Mouse (Mus musculus): ENCODE results near the gene 4930402F06Rik.
A peak's percentile ranks its signal among the peaks of the same experiment; 100 is the strongest.

4930402F06Rik gene

DNA sequence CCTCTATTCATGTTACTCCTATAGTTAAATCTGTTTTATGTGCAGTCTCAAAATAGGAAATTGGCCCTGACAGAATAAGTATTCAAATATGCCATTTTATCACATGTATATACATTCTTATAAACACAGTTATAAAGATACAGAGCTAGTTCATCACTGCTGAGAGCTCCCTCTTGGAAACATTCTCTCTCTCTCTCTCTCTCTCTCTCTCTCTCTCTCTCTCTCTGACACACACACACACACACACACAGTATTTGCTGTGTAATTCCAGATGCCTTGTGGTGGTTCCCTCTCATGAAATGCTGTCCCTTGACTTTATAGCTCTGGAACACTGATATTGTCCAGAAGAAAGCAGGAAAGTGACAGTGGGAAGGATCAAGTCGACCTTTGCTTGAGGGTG, 58.9 kb downstream of the 4930402F06Rik start:
- no peak for DNase-seq (ENCODE audit: low read depth)

DNA sequence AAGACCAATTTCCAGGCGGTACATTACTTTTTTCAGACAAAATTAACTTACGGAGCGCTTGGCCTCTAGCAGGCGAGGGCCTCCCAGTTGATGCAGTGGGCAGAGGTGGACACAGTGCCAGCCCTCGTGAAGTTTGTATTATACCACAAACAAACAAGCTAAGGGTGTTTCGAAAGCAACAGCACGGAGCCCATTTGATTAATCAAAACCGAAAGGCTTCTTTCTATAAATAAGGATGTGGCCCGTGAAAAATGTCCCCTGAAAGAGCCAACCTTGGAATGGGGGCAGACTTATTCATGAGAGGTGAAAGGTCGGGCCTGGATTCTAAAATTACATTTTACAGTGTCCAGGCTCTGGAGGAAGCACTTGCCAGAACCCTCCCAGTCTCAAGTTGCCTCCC, 59.6 kb downstream of the 4930402F06Rik start:
- DNase-seq (ENCODE audit: low read depth) = peak; percentile 57

DNA sequence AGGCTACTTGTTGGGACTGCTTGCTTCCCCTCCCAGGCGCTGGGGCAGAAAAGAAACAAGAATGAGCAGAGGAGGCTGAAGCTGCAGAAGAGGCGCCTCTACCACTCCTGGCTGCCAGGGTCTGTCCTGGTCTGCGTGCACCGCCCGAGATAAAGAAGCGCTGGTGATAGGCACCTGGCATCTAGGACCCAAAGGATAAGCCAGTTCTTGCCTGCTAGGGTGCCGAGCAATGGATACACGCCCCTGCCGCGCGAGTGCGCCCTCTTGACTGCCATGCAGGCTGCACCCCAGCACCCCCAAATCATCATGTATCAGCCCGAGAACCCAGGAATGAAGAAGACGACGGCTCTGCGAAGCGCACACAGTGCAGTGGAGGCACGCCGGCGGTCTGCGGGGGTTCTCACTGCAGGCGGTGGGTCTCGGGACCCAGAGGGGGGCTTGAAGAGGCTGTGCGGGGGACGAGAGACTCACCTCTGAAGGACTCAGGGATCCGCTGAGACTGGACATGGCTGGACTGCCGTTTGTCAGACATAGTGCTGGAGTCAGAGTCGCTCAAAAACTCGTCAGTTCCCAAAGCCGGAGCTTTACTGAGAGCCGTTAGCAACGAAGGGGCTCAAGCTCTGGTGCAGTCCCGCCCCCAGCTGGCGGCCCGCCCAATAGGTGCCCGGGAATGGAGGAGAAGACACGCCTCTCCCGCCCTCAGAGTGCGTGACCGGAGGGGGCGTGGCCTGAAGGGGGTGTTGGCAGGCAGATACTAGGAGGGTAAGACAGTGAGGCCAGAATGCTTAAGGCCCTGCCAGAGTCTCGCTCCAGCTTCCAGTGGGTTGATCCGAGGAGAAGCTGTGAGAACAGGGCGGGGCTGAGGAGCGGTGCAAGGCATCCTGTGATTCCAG, 60.3 kb downstream of the 4930402F06Rik start, which contains the start of gene Stom:
Gene Stom, minus strand, starts transcription at position 589 of the 893 bp plus-strand sequence.
- DNase-seq (ENCODE audit: low read depth) = peak; percentile 100

DNA sequence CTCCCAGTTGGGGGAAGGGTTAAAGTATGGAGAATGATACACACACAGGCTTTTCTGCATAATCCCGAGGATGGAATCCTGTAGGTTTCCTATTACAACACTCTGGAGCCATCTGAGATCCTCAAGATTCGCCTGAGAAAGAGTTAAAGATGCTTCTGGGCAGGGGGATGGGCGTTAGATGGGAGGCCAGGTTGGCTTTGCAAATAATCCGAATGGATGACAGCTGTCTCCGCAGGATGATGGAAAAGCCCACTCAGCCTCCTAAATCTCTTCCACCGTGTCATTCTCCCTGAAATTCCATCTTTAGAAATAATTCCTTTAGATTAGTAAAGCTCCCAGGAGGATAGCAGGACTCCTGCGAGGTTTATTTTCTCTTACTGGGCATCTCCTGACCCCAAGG, 61.4 kb downstream of the 4930402F06Rik start:
- DNase-seq (ENCODE audit: low read depth) = peak; percentile 32

DNA sequence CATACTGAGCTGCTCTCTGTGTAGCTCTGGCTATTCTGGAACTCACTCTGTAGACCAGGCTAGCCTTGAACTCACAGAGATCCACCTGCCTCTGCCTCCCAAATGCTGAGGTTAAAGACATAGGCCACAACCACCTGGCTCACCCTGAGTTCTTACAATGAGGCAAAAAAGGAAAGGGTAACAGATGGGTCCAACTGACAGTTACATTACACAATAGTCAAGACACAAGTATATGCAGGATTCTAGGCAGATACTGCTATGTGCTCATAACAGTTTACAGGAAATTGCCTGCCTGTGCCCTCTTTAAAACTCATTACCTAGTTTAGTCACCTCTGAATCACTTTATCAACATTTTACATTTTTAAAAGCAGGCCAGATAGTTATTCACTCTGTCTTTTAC, 63.3 kb downstream of the 4930402F06Rik start:
- no peak for DNase-seq (ENCODE audit: low read depth)

DNA sequence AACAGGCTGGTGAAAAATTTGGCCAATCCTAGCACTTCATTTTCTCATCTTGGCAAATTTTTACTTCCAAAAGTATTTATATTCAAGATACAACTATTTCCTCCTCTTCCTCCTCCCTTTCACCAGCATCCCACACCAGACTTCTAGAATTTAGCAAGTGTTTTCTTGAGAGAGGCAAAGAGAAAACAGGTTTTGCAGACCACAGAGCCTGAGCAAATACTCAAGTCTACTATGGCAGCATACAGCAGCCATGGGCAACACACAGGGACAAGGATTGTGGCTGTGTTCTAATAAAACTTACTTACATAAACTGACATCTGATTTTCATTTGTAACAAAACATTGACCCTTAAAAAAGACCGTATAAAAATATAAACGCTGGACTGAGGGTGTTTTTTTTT, 65.8 kb downstream of the 4930402F06Rik start:
- DNase-seq (ENCODE audit: low read depth) = no peak

DNA sequence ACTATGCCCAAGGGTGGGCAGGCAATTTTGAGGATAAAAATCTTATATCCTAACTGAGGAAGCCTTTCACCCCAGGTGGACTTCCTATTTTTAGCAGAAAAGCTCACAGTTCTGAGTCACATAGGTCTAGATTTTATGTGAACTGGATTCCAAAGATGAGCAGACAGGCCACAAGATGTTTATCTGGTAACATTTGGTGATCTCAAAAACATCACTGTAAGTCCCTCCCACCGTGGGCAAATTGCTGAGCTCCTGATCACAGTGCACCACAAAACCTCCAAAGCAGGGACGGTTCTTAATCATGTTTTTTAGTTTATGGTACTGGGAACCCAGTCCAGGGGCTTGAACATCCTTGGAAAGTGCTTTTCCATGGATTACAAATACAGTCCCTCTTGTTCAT, 67.9 kb downstream of the 4930402F06Rik start:
- DNase-seq (ENCODE audit: low read depth) = no peak

DNA sequence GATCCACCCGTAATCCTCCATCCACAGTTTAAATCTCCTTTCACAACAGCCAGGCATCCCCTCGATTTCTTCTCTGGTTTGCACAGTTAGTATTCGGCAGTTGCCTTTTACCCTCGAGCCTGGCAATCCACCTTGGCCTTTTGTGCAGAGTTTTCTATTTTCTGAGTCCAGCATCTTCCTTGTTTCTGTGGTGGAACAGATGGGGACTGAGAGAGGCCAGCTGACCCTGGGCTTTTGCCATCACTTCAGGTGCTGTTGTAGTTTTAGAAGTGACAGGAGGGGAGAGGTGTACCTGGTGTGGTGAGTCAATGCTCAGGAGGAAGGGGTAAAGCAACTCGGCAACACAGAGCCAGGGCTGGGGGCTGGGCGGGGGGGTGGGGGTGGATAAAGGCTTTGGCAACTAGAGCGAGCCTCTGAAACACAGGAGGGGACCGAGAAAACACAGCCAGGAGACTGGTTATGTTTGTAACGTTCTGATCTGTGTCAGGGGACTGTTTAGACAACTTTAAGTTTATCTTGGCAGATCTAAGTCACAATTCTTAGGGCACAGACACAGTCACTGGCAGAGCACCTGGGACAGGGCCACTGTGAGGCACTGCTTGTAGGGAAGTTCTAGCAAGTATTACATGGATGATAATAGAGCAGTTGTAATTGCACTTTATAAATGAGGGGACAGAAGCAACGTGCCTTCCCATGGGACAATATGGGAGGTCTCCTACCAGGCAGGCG, 68.7 kb downstream of the 4930402F06Rik start:
- DNase-seq (ENCODE audit: low read depth) = no peak

DNA sequence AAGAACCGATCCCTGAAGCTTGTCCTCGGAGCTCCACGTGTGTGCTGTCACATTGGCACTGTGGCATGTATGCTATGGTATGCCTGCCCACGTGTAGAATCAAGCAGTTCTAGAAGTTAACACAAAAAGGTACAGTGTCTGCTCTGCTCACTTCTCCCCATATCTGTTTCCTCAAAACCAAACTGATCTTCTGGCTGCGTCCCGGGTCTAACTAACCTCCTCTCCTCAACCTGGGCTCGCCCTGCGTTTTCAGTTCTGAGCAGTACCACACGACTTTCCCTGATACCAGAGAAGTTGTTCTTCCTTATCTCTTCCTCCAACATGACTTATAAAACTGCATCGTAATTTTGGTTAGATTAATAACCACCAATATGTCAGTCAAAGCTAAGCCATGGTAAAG, 69.4 kb downstream of the 4930402F06Rik start:
- DNase-seq (ENCODE audit: low read depth) = no peak

DNA sequence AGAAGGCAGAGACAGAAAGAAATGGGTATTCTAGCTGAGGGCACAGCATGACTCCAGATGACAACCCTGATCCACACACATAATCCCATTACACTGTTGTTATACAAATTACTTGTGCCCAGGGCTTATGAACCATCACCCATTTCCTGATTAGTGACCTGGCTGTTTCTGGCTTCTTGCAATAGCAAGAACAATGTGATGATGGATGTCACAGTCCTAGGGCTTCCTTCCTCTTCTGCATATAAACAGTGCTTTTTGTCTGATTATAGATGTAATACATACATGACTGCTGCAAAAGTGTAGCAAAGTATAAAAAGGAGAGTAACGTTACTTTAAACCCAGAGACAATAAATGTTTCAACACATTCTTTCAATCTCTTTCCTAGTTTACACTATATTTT, 70.0 kb downstream of the 4930402F06Rik start:
- no peak for DNase-seq (ENCODE audit: low read depth)

DNA sequence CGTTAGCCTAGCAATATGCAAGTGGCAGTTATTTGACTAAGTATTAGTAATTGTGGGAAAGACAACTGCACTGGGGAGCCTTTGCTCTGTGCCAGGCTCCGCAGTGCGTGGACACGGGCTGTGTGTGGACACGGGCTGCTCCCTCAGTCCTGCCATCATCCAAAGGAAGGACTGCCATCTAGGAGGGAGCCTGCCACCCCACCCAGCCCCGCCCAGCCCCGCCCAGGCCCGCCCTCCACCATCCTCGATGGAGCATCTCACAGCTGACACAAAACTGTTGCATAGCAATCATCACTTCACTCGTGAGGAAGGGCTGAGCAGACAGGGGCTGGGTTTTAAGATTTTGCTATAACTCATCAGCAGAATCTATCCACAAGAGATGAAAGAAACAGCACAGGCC, 71.0 kb downstream of the 4930402F06Rik start:
- no peak for DNase-seq (ENCODE audit: low read depth)
